Mouse (Mus musculus) embryonic facial prominence, embryonic 10.5 days (tissue): ENCODE measurements around the gene Lyz1. TPM values are rescaled to one million over a fixed set of nuclear protein-coding genes. Genes with fewer than 3 reads are reported as not detected.

Experiments
- DNase-seq: peaks from one replicate; pipeline ENCODE4 v3.0.0-alpha.2; 2017; ENCODE audit warnings: low spot score
- H3K27ac ChIP-seq: fragments of 300-500 bp; sonication (generic); replicated peaks from 2 replicates; pipeline ENCODE4 v1.5.1; 2016; ENCODE audit warnings: mild to moderate bottlenecking
- H3K27me3 ChIP-seq: fragments of 300-500 bp; sonication (generic); replicated peaks from 2 replicates; pipeline ENCODE4 v1.6.1; 2016; ENCODE audit warnings: low read depth, mild to moderate bottlenecking; ENCODE audit not compliant: poor library complexity, severe bottlenecking
- H3K36me3 ChIP-seq: fragments of 300-500 bp; sonication (generic); replicated peaks from 2 replicates; pipeline ENCODE4 v1.6.1; 2016; ENCODE audit warnings: mild to moderate bottlenecking, moderate library complexity
- H3K4me1 ChIP-seq: fragments of 300-500 bp; sonication (generic); 2 replicates; pipeline ENCODE4 v1.6.1; 2016
- H3K4me3 ChIP-seq: fragments of 300-500 bp; sonication (generic); 2 replicates; pipeline ENCODE4 v1.5.1; 2016; ENCODE audit warnings: mild to moderate bottlenecking, moderate library complexity
- H3K9me3 ChIP-seq: fragments of 300-500 bp; sonication (generic); 2 replicates; pipeline ENCODE4 v1.6.1; 2016; ENCODE audit warnings: mild to moderate bottlenecking
- WGBS: fragments of 180-500 bp; shearing (Covaris S2); methylation state at CpG from one replicate; pipeline ENCODE4 v1.1.7; 2016; 5-methylcytosine and 5-hydroxymethylcytosine counted together
- polyA plus RNA-seq: library from polyadenylated mRNA; unstranded; fragments of >200 nt; fragmentation: Nextera tagmentation; extraction: Ambion mirVana; gene quantifications from 2 replicates; pipeline ENCODE4 v1.2.1, GENCODE M21; 2016

The Lyz1 gene
- polyA plus RNA-seq, 1 experiment from 2014 or later = not detected

DNA sequence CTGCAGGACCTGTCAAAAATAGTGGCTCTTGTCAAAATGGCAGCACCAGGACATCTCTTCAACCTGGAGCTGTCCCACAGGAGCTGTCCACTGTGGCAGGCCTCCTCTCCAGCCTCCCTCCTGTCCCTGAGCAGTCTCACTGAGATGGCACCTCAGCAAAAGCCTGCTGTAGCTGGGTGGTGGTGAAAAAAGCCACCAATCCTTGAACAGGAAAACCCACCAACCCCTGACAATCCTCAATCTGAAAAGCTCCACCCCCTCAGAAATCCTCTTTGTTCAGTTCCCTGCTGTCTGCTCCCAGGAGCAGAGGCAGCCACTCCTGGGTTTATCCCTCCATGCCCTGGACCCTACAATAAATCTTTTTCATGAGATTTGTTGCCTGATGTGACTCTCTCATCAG lies 32.8 kb downstream of the Lyz1 start:
- DNase-seq = no peak
- H3K27ac ChIP-seq = no peak overlapping the region
- peaks cover 10% of the 10 kb centered on the region; the same call in 1 of the 2 replicates for H3K9me3 ChIP-seq
- H3K36me3 ChIP-seq = no peaks in the 10 kb centered on the region
- H3K4me1 ChIP-seq = no peaks in the 10 kb centered on the region
- H3K27me3 ChIP-seq = no peaks in the 10 kb centered on the region
- no peak overlapping the region for H3K4me3 ChIP-seq

DNA sequence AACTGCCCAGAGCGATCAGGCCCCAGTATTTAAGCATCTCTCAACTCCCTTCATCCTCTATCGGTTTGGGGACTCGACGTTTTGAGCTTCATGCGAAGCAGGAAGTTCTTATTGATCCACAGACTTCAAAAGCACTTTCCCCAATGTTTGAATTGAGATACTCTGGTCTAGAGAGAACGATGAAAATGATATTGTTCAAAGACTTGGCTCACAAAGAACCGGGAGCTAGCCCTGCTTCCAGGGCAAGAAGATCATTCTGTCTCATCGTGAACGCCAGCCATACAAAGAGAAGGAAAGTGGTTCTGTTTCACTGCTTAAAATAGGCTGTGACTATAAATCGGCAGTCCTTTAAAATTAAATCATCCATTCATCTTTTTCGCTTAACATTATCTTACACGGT lies 54.1 kb downstream of the Lyz1 start, which contains the start of gene 9530003J23Rik:
Gene 9530003J23Rik, minus strand, starts transcription at position 101 of the 400 bp plus-strand sequence.
- WGBS = 92% methylated on average over 12 of the region's 12 CpGs
- H3K27me3 ChIP-seq = no peaks in the 10 kb centered on the region
- no peak for DNase-seq
- no peaks in the 10 kb centered on the region for H3K36me3 ChIP-seq
- no peaks in the 10 kb centered on the region for H3K4me1 ChIP-seq
- no peaks in the 10 kb centered on the region for H3K9me3 ChIP-seq
- no peak within 1 kb of the TSS for H3K27ac ChIP-seq
- no peak within 1 kb of the TSS for H3K4me3 ChIP-seq

Other genes starting within 250 kb of the Lyz1 start
- 0.14 TPM in 1 of 2 replicates, not detected in the other for gene Lrrc10, start 247.5 kb downstream of the Lyz1 start, polyA plus RNA-seq
- 350 and 352 TPM in 2 replicates for gene Cct2, start 229.1 kb downstream of the Lyz1 start, polyA plus RNA-seq
- gene Frs2, start 144.3 kb downstream of the Lyz1 start, polyA plus RNA-seq = 20.4 and 21.6 TPM in 2 replicates
- gene Yeats4, start 68.4 kb downstream of the Lyz1 start, polyA plus RNA-seq = 107 and 110 TPM in 2 replicates
- not detected in 2 replicates for gene 9530003J23Rik, start 54.2 kb downstream of the Lyz1 start, polyA plus RNA-seq
- gene Lyz2, start 10.5 kb downstream of the Lyz1 start, polyA plus RNA-seq = 7.2 and 11.9 TPM in 2 replicates
- 223 and 230 TPM in 2 replicates for gene Cpsf6, start 87.1 kb upstream of the Lyz1 start, polyA plus RNA-seq